Mouse (Mus musculus) mature B cell (primary cell): ENCODE measurements around the gene Malrd1.
"Not testable (repeated sequence)": the region's sequence is repeated elsewhere in the genome, so short reads cannot be mapped to it uniquely, and the experiment has no call there.

Experiments used
- in situ Hi-C: fragments of 300-500 bp; cut with MboI; formaldehyde crosslinking; loops from 2 replicates; pipeline ENCODE4 v1.14.3; 2019

Malrd1 gene

GRCm38 (mm10) chr2:15526241-15526924 is at the start of gene Malrd1:
TSS of gene Malrd1 (plus strand) at chr2:15526479.
- in situ Hi-C loops: no loop called here

- in situ Hi-C loops: no loop called here
These were observed 12.4 kb downstream of the Malrd1 start for GRCm38 (mm10) chr2:15538643-15539042.

GRCm38 (mm10) chr2:15613327-15613948 is 87.2 kb downstream of the Malrd1 start:
- in situ Hi-C loops: no loop called here

GRCm38 (mm10) chr2:15614026-15614425 is 87.7 kb downstream of the Malrd1 start:
- in situ Hi-C loops: no loop called here

- in situ Hi-C loops: no loop called here
These were observed 109.5 kb downstream of the Malrd1 start for GRCm38 (mm10) chr2:15635761-15636160.

- in situ Hi-C loops: no loop called here
These were observed 117.6 kb downstream of the Malrd1 start for GRCm38 (mm10) chr2:15643864-15644263.

GRCm38 (mm10) chr2:15656388-15656787 is 130.1 kb downstream of the Malrd1 start:
- in situ Hi-C loops: no loop called here

GRCm38 (mm10) chr2:15702977-15703376 is 176.7 kb downstream of the Malrd1 start:
- in situ Hi-C loops: no loop called here

- in situ Hi-C loops: no loop called here
These were observed 214.7 kb downstream of the Malrd1 start for GRCm38 (mm10) chr2:15740945-15741344.

GRCm38 (mm10) chr2:15744979-15745688 is 218.9 kb downstream of the Malrd1 start:
- in situ Hi-C loops: no loop called here

- in situ Hi-C loops: no loop called here
These were observed 258.5 kb downstream of the Malrd1 start for GRCm38 (mm10) chr2:15784818-15785217.

GRCm38 (mm10) chr2:15815724-15816123 is 289.4 kb downstream of the Malrd1 start:
- in situ Hi-C loops: no loop called here

- in situ Hi-C loops: no loop called here
These were observed 343.1 kb downstream of the Malrd1 start for GRCm38 (mm10) chr2:15869380-15869779.

- in situ Hi-C loops: no loop called here
These were observed 367.3 kb downstream of the Malrd1 start for GRCm38 (mm10) chr2:15893418-15894120.

- in situ Hi-C loops: no loop called here
These were observed 399.2 kb downstream of the Malrd1 start for GRCm38 (mm10) chr2:15925432-15925831.

GRCm38 (mm10) chr2:15926041-15926440 is 399.8 kb downstream of the Malrd1 start:
- in situ Hi-C loops: no loop called here

GRCm38 (mm10) chr2:15931479-15931878 is 405.2 kb downstream of the Malrd1 start:
- in situ Hi-C loops: no loop called here

GRCm38 (mm10) chr2:15931924-15932323 is 405.6 kb downstream of the Malrd1 start:
- in situ Hi-C loops: no loop called here

- in situ Hi-C loops: no loop called here
These were observed 406.1 kb downstream of the Malrd1 start for GRCm38 (mm10) chr2:15932340-15932739.

GRCm38 (mm10) chr2:16002925-16003324 is 476.6 kb downstream of the Malrd1 start:
- in situ Hi-C loops: no loop called here

- in situ Hi-C loops: not testable (repeated sequence)
These were observed 490.8 kb downstream of the Malrd1 start for GRCm38 (mm10) chr2:16017046-16017445.

GRCm38 (mm10) chr2:16017719-16018118 is 491.4 kb downstream of the Malrd1 start:
- in situ Hi-C loops: not testable (repeated sequence)
